Mouse (Mus musculus) myocyte (in vitro differentiated cells): ENCODE measurements around the gene Fam189a1. TPM values are rescaled to one million over a fixed set of nuclear protein-coding genes. Genes with fewer than 3 reads are reported as not detected.

Source experiments
- H3K27me3 ChIP-seq: one replicate; pipeline ENCODE4 v1.6.1; 2011; ENCODE audit not compliant: control insufficient read depth, insufficient read depth, insufficient read length
- H3K36me3 ChIP-seq: one replicate; pipeline ENCODE4 v1.6.1; 2011; ENCODE audit not compliant: control insufficient read depth, insufficient read depth
- H3K4me2 ChIP-seq: one replicate; pipeline ENCODE4 v1.6.1; 2011; ENCODE audit warnings: low read depth, control low read depth
- H3K4me3 ChIP-seq: one replicate; pipeline ENCODE4 v1.5.1; 2011; ENCODE audit warnings: mild to moderate bottlenecking, control low read depth, moderate library complexity
- H3K79me2 ChIP-seq: one replicate; pipeline ENCODE4 v1.6.1; 2011; ENCODE audit not compliant: control insufficient read depth, insufficient read depth
- H3ac ChIP-seq: one replicate; pipeline ENCODE4 v1.6.1; 2011; ENCODE audit not compliant: control insufficient read depth, insufficient read length
- CEBPB ChIP-seq: IDR thresholded peaks from 2 replicates; pipeline ENCODE4 v1.6.1; 2011; ENCODE audit warnings: mild to moderate bottlenecking, moderate library complexity; ENCODE audit not compliant: poor library complexity, insufficient read depth, severe bottlenecking
- E2F4 ChIP-seq: IDR thresholded peaks from one replicate; pipeline ENCODE4 v1.6.1; 2011; ENCODE audit warnings: mild to moderate bottlenecking, control low read depth, moderate library complexity; ENCODE audit not compliant: insufficient read depth
- MAX ChIP-seq: IDR thresholded peaks from one replicate; pipeline ENCODE4 v1.6.1; 2011; ENCODE audit warnings: low read depth, mild to moderate bottlenecking, control low read depth
- MYOD1 ChIP-seq, 3 experiments: IDR thresholded peaks; one replicate each; pipeline ENCODE4 v1.6.1; 2011; ENCODE audit warnings: control low read depth in 2 of 3, low read depth in 2 of 3, mild to moderate bottlenecking in 2 of 3, moderate library complexity in 1 of 3; ENCODE audit not compliant: insufficient read length in 2 of 3, control insufficient read depth in 1 of 3
- MYOG ChIP-seq, 3 experiments: IDR thresholded peaks; one replicate each; pipeline ENCODE4 v1.6.1; 2011; ENCODE audit warnings: control low read depth in 2 of 3, low read depth in 2 of 3, mild to moderate bottlenecking in 2 of 3; ENCODE audit not compliant: insufficient read length in 2 of 3, control insufficient read depth in 1 of 3, insufficient read depth in 1 of 3
- POLR2A ChIP-seq: IDR thresholded peaks from one replicate; pipeline ENCODE4 v1.6.1; 2011; ENCODE audit warnings: low read depth, mild to moderate bottlenecking, control low read depth, moderate library complexity; ENCODE audit not compliant: insufficient read length
- POLR2AphosphoS2 ChIP-seq: IDR thresholded peaks from one replicate; pipeline ENCODE4 v1.6.1; 2011; ENCODE audit warnings: low read depth, control low read depth; ENCODE audit not compliant: insufficient read length
- REST ChIP-seq: IDR thresholded peaks from one replicate; pipeline ENCODE4 v1.6.1; 2011; ENCODE audit warnings: mild to moderate bottlenecking, control low read depth, moderate library complexity; ENCODE audit not compliant: insufficient read depth, insufficient read length
- SRF ChIP-seq: IDR thresholded peaks from one replicate; pipeline ENCODE4 v1.6.1; 2011; ENCODE audit warnings: low read depth; ENCODE audit not compliant: control insufficient read depth, insufficient read length
- TCF12 ChIP-seq: IDR thresholded peaks from one replicate; pipeline ENCODE4 v1.6.1; 2011; ENCODE audit warnings: mild to moderate bottlenecking, control low read depth; ENCODE audit not compliant: poor library complexity, insufficient read depth, severe bottlenecking
- TCF3 ChIP-seq: IDR thresholded peaks from one replicate; pipeline ENCODE4 v1.6.1; 2011; ENCODE audit warnings: low read depth, control low read depth; ENCODE audit not compliant: insufficient read length
- USF1 ChIP-seq: IDR thresholded peaks from one replicate; pipeline ENCODE4 v1.6.1; 2011; ENCODE audit warnings: low read depth, mild to moderate bottlenecking, control low read depth, moderate library complexity
- polyA plus RNA-seq: library from polyadenylated mRNA; unstranded; fragments of >200 nt; fragmentation: generic; extraction: Trizol; gene quantifications from one replicate; pipeline ENCODE4 v1.2.1, GENCODE M21; 2012; ENCODE audit warnings: missing spikeins

Gene Fam189a1
- polyA plus RNA-seq, 1 experiment, result 0.38 TPM

DNA sequence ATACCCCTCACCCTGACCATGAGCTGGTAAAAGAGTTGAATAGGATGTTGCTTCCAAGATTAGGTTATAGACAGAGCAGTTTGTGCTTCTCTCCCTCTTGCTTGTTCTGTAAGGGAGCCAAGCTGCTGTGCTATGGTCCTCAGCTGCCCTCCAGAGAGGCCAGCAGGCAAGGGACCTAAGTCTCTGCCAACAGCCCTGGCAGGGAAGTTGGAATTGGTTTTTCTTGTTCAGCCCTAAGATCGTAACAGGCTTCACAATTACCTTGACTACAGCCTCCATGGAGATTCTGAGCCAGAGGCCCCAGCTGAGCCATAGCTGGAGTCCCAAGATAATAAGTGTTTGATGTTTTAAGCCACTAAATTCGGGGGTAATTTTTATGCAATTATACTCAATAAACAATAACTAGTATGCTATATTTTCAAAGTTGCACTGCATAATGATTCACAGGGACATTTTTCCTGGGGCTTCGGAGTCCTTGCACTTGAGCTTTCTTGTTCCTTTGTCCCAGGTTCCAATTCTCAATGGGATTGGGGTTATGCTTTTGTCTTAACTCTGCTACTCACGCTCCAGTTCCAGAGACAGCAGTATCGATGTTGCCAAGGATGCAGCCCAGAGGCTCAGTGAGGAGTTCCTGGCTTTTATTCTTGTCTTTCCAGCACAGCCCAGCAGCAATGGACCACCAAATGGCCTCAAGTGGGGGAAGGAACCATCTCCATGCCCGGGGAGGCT lies 430.2 kb downstream of the Fam189a1 start:
- Histone ChIP-seq H3K4me3 (no peak overlapping the region), H3K36me3 (no peaks in the 10 kb centered on the region), H3K4me2 (no peak overlapping the region), H3ac (no peak overlapping the region), H3K79me2 (no peaks in the 10 kb centered on the region), H3K27me3 (no peaks in the 10 kb centered on the region)
- no peak for TF ChIP-seq POLR2AphosphoS2
- no peak for TF ChIP-seq TCF3
- TF ChIP-seq MAX, result no peak
- TF ChIP-seq CEBPB, result no peak
- no peak for TF ChIP-seq POLR2A
- no peak for TF ChIP-seq REST
- TF ChIP-seq USF1, result no peak
- TF ChIP-seq E2F4, result no peak
- no peak for TF ChIP-seq MYOG (IDR thresholded peaks at IDR 0.05; ENCODE audit: control insufficient read depth in 1 of 3, insufficient read depth in 1 of 3, insufficient read length in 2 of 3, low read depth in 2 of 3)
- TF ChIP-seq SRF, result no peak
- TF ChIP-seq TCF12, result no peak
- no peak for TF ChIP-seq MYOD1 (IDR thresholded peaks at IDR 0.05; ENCODE audit: control insufficient read depth in 1 of 3, insufficient read length in 2 of 3, low read depth in 2 of 3)

GRCm38 (mm10) chr7:64724409-64724808 lies 432.0 kb downstream of the Fam189a1 start:
- H3K4me3 ChIP-seq, result no peak overlapping the region
- TF ChIP-seq MYOD1 (IDR thresholded peaks at IDR 0.05; ENCODE audit: control insufficient read depth in 1 of 3, insufficient read length in 2 of 3, low read depth in 2 of 3) (no peak), POLR2AphosphoS2 (no peak)
- no peaks in the 10 kb centered on the region for H3K36me3 ChIP-seq
- no peak overlapping the region for H3K4me2 ChIP-seq
- H3K27me3 ChIP-seq, result no peaks in the 10 kb centered on the region
- no peaks in the 10 kb centered on the region for H3K79me2 ChIP-seq
- no peak overlapping the region for H3ac ChIP-seq

DNA sequence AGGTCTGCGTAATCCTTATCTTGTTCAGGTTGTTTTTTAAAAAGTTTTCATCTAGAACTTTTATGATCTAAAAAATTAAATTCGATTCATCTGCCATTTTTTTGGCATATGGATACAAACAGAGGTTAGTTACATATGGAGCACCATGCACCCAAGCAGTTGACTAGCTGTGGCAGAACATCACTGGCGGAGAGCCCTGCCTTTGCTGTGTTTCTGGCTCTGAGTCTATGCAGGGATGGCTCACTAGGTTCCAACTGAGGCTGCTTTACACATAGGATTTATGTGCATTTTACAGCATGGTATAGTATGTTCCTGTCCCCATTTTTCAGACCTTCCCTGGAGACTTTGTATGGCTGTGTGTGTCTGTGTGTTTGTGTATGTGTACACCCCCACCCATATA lies 433.1 kb downstream of the Fam189a1 start:
- Histone ChIP-seq H3ac (no peak overlapping the region), H3K27me3 (no peaks in the 10 kb centered on the region), H3K36me3 (no peaks in the 10 kb centered on the region), H3K79me2 (no peaks in the 10 kb centered on the region), H3K4me3 (no peak overlapping the region), H3K4me2 (no peak overlapping the region)
- TF ChIP-seq REST (no peak), TCF12 (no peak), CEBPB (no peak), POLR2AphosphoS2 (no peak), USF1 (no peak), SRF (no peak), TCF3 (no peak), MAX (no peak), E2F4 (no peak), MYOG (IDR thresholded peaks at IDR 0.05; ENCODE audit: control insufficient read depth in 1 of 3, insufficient read depth in 1 of 3, insufficient read length in 2 of 3, low read depth in 2 of 3) (no peak), MYOD1 (IDR thresholded peaks at IDR 0.05; ENCODE audit: control insufficient read depth in 1 of 3, insufficient read length in 2 of 3, low read depth in 2 of 3) (no peak), POLR2A (no peak)

GRCm38 (mm10) chr7:64716286-64716685 lies 440.1 kb downstream of the Fam189a1 start:
- H3K27me3 ChIP-seq, result no peaks in the 10 kb centered on the region
- H3K4me2 ChIP-seq, result no peak overlapping the region
- H3ac ChIP-seq, result no peak overlapping the region
- no peak overlapping the region for H3K4me3 ChIP-seq
- H3K79me2 ChIP-seq, result no peaks in the 10 kb centered on the region
- no peak for TF ChIP-seq CEBPB
- no peak for TF ChIP-seq SRF
- no peak for TF ChIP-seq TCF3
- TF ChIP-seq MAX, result no peak
- TF ChIP-seq POLR2AphosphoS2, result no peak
- TF ChIP-seq REST, result no peak
- TF ChIP-seq MYOG (IDR thresholded peaks at IDR 0.05; ENCODE audit: control insufficient read depth in 1 of 3, insufficient read depth in 1 of 3, insufficient read length in 2 of 3, low read depth in 2 of 3), result no peak
- TF ChIP-seq MYOD1 (IDR thresholded peaks at IDR 0.05; ENCODE audit: control insufficient read depth in 1 of 3, insufficient read length in 2 of 3, low read depth in 2 of 3), result no peak
- no peak for TF ChIP-seq USF1
- TF ChIP-seq TCF12, result no peak
- no peak for TF ChIP-seq E2F4
- TF ChIP-seq POLR2A, result no peak
- H3K36me3 ChIP-seq, result no peaks in the 10 kb centered on the region
